Mouse (Mus musculus) testis, adult 2 months (tissue): ENCODE measurements around the gene Ect2l. TPM values are rescaled to one million over a fixed set of nuclear protein-coding genes. Genes with fewer than 3 reads are reported as not detected.

ENCODE experiments used
- H3K27ac ChIP-seq: fragments of 200-500 bp; 2 replicates; pipeline ENCODE4 v1.5.1; 2012; ENCODE audit warnings: low read depth, low read length; ENCODE audit not compliant: control insufficient read depth, insufficient read depth
- H3K27me3 ChIP-seq: fragments of 200-500 bp; 2 replicates; pipeline ENCODE4 v1.6.1; 2012; ENCODE audit warnings: mild to moderate bottlenecking, low read length, moderate library complexity; ENCODE audit not compliant: control insufficient read depth, insufficient read depth
- H3K36me3 ChIP-seq: fragments of 200-500 bp; 2 replicates; pipeline ENCODE4 v1.6.1; 2012; ENCODE audit warnings: mild to moderate bottlenecking, low read length; ENCODE audit not compliant: control insufficient read depth, insufficient read depth
- H3K4me1 ChIP-seq: fragments of 200-500 bp; 2 replicates; pipeline ENCODE4 v1.6.1; 2012; ENCODE audit warnings: low read length; ENCODE audit not compliant: control insufficient read depth, insufficient read depth
- H3K4me3 ChIP-seq: fragments of 200-500 bp; 2 replicates; pipeline ENCODE4 v1.5.1; 2012; ENCODE audit warnings: low read depth, mild to moderate bottlenecking, low read length, moderate library complexity, mixed read lengths; ENCODE audit not compliant: control insufficient read depth
- CTCF ChIP-seq: fragments of 200-500 bp; IDR thresholded peaks from 2 replicates; pipeline ENCODE4 v1.5.1; 2012; ENCODE audit warnings: low read depth, mild to moderate bottlenecking, inconsistent platforms, low read length, moderate library complexity; ENCODE audit not compliant: control insufficient read depth, insufficient read depth, insufficient replicate concordance
- POLR2A ChIP-seq: fragments of 200-500 bp; IDR thresholded peaks from 2 replicates; pipeline ENCODE4 v1.6.1; 2012; ENCODE audit warnings: low read depth, mild to moderate bottlenecking, inconsistent platforms, low read length, moderate library complexity; ENCODE audit not compliant: control insufficient read depth
- polyA plus RNA-seq: library from polyadenylated mRNA; depleted of rRNA; stranded (reverse); fragments of >200 nt; gene quantifications from 2 replicates; pipeline ENCODE4 v1.2.3, GENCODE M21; 2012

Ect2l gene
- polyA plus RNA-seq, 1 experiment, result 0.43 TPM

DNA sequence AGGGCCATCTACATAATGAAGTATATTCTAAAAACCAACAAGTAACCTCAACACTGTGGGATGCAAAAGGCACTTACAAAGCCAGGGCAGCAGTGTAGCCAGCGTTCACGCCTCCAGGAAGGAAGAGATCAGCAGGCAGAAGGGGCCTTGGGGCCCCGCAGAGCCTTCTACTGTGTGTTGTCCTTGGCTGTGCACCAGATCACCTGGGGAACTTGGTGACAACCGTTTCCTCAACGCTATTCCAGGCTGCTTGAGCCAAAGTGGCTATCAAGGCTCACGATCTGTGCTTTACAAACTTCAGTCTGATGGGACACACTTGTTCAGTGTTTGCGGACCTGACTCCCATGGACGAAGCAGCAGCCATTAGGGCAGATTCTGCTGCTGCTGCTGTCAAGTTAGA, 19.0 kb downstream of the Ect2l start:
- Histone ChIP-seq H3K4me1 (peaks cover 3% of the 10 kb centered on the region; the same call in 1 of the 2 replicates), H3K4me3 (no peak overlapping the region), H3K27ac (no peak overlapping the region), H3K36me3 (no peaks in the 10 kb centered on the region), H3K27me3 (no peaks in the 10 kb centered on the region)
- TF ChIP-seq POLR2A (no peak), CTCF (no peak)

DNA sequence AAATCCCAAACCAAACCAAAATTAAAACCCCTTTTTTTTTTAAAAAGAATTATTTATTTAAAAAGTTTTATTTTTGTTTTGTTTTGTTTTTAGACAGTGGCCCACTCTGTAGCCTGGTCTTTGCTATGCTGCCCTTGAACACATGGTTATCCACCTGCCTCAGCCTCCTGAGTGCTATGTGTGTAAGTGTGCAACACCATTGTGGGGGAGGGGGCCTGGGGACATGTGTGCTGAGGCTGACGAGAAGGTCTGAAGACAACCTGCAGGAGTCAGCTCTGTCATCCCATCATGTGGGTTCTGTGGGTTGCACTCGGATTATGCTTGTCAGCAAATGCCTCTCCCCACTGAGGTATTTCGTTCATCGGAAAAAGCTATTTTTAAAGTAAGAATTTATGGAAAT, 21.2 kb downstream of the Ect2l start:
- Histone ChIP-seq H3K4me1 (peaks cover under 1% of the 10 kb centered on the region; the same call in 1 of the 2 replicates), H3K4me3 (no peak overlapping the region), H3K36me3 (no peaks in the 10 kb centered on the region), H3K27me3 (no peaks in the 10 kb centered on the region), H3K27ac (no peak overlapping the region)
- TF ChIP-seq POLR2A (no peak), CTCF (no peak)

DNA sequence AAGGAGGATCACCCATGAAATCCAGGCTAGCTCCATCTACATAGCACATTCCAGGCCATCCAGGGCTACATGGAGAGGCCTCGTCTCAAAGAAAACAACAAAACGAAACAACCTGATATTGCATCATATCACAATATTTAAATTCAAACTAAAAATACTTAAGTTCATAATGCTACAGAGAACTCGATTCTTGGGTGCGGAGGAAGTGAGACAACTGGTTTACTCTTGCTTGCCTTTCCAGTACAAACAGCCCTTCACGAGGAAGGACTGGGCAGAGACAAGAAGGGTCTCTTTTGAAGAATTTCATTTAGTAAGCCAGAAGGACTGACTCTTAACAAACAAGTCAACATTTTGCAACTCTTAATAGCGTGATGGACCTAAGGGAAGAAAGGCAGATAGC, 22.1 kb downstream of the Ect2l start:
- TF ChIP-seq CTCF (no peak), POLR2A (no peak)
- H3K4me1 ChIP-seq, result no peaks in the 10 kb centered on the region
- no peak overlapping the region for H3K27ac ChIP-seq
- H3K27me3 ChIP-seq, result no peaks in the 10 kb centered on the region
- no peaks in the 10 kb centered on the region for H3K36me3 ChIP-seq
- no peak overlapping the region for H3K4me3 ChIP-seq

DNA sequence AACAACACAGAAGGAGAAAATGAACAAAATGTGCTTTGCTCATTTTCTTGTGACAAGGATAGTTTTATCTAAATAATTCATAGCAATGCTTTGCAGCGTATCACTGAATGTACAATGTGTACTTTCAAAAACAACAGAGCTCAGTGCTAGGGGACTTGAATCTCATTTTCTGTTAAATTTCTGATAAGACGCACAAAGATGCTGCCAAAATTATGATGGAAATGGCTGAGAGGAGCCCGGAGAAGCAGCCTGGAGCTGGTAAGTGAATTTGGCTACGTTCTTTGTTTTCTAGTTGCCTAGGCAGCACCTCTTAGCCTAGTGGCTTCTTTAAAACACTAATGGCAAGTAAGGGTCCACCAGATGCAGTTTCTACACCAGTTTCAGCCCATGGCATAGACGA, 28.4 kb downstream of the Ect2l start:
- Histone ChIP-seq H3K4me3 (no peak overlapping the region), H3K36me3 (no peaks in the 10 kb centered on the region), H3K27ac (peak overlapping the region; percentile 77), H3K27me3 (no peaks in the 10 kb centered on the region), H3K4me1 (peaks cover 2% of the 10 kb centered on the region; the same call in 1 of the 2 replicates)
- TF ChIP-seq POLR2A (no peak), CTCF (no peak)

DNA sequence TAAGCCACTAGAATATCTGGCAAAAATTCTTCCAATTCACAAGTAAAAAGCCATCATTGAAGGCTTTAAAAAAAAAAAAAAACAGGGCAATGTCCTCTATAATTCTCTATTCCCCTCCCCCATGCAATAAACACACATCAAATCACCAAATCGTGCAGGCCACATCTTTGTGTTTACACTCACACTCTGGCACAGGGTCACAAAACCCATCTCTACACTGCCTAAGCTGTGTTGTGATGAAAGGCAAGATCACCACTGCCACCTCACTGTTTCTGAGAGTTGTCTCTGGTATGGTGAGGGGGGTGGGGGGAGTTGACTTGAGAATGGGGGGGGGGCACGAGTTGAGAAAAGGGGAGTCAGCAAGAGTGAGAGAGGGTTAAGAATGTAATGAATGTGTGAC, 33.4 kb downstream of the Ect2l start:
- H3K36me3 ChIP-seq, result no peaks in the 10 kb centered on the region
- no peak overlapping the region for H3K27ac ChIP-seq
- peaks cover 2% of the 10 kb centered on the region; the same call in 1 of the 2 replicates for H3K4me1 ChIP-seq
- no peak overlapping the region for H3K4me3 ChIP-seq
- TF ChIP-seq CTCF (no peak), POLR2A (no peak)
- H3K27me3 ChIP-seq, result no peaks in the 10 kb centered on the region

DNA sequence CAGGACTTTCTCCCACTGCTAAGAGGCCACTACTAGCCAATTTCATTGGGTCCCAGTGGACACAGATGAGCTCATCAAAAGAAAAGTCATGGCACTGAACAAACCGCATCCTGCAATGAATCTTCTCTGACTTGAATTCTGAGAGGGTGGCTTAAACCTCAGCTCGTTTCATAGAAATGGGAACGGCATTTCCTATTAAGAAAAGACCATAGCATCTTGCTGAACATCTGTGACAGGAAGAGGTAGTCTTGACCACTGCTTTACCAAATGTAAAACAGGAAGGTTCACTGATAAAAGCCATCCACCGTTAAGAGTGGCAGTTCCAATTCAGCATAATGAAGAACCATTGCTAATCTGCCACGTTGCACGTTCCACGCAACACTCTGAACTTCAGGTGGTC, 34.0 kb downstream of the Ect2l start:
- Histone ChIP-seq H3K27ac (no peak overlapping the region), H3K27me3 (no peaks in the 10 kb centered on the region), H3K4me1 (peaks cover 2% of the 10 kb centered on the region; the same call in 1 of the 2 replicates), H3K36me3 (no peaks in the 10 kb centered on the region), H3K4me3 (no peak overlapping the region)
- TF ChIP-seq POLR2A (no peak), CTCF (no peak)

DNA sequence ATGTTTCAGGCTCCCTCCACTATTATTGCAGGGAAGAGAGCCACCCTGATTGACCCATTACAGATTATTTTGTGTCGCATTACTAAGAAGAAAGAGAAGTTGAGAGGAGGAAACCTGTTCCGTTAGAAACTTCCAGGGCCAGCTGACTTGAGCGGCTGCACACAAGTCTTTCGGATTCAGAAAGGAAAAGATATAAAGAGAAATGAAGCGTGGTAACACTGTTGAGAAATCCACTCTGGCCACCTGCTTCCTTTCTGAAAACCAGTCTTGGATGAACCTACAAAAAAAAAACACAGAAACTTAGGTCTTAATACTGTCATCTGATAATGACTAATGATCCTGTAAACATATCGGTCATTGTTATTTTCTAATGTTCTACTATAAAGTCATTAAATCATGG, 35.6 kb downstream of the Ect2l start:
- no peaks in the 10 kb centered on the region; the same call in 1 of the 2 replicates for H3K4me1 ChIP-seq
- no peak overlapping the region for H3K4me3 ChIP-seq
- no peaks in the 10 kb centered on the region for H3K36me3 ChIP-seq
- TF ChIP-seq POLR2A (no peak), CTCF (no peak)
- H3K27ac ChIP-seq, result no peak overlapping the region
- no peaks in the 10 kb centered on the region for H3K27me3 ChIP-seq
